Mouse (Mus musculus) midbrain, postnatal 0 days (tissue): ENCODE results near the gene Mfn1. TPM values are rescaled to one million over a fixed set of nuclear protein-coding genes. Genes with fewer than 3 reads are reported as not detected.

Experiments
- ATAC-seq: fragments of 200-750 bp; cut with Nextera tagmentation; 2 replicates; pipeline ENCODE4 v1.8.0; 2017; ENCODE audit warnings: moderate number of reproducible peaks, mild to moderate bottlenecking, moderate TSS enrichment, moderate library complexity; ENCODE audit not compliant: low FRiP score
- DNase-seq: peaks from one replicate; pipeline ENCODE4 v3.0.0-alpha.2; 2015; ENCODE audit warnings: low spot score
- H3K27ac ChIP-seq: fragments of 300-500 bp; sonication (generic); 2 replicates; pipeline ENCODE4 v1.5.1; 2014; ENCODE audit warnings: low read depth, mild to moderate bottlenecking, low read length, mixed read lengths
- H3K27me3 ChIP-seq: fragments of 300-500 bp; sonication (generic); 2 replicates; pipeline ENCODE4 v1.6.1; 2014; ENCODE audit warnings: low read length, control low read depth, mixed read lengths; ENCODE audit not compliant: insufficient read depth
- H3K36me3 ChIP-seq: fragments of 300-500 bp; sonication (generic); 2 replicates; pipeline ENCODE4 v1.6.1; 2014; ENCODE audit warnings: low read length, control low read depth, mixed read lengths; ENCODE audit not compliant: insufficient read depth
- H3K4me1 ChIP-seq: fragments of 300-500 bp; sonication (generic); 2 replicates; pipeline ENCODE4 v1.6.1; 2014; ENCODE audit warnings: mild to moderate bottlenecking, control low read depth, antibody characterized with exemption, low read length, mixed read lengths; ENCODE audit not compliant: insufficient read depth
- H3K4me2 ChIP-seq: fragments of 300-500 bp; sonication (generic); 2 replicates; pipeline ENCODE4 v1.6.1; 2014; ENCODE audit warnings: low read depth, mild to moderate bottlenecking, low read length, mixed read lengths; ENCODE audit not compliant: poor library complexity, severe bottlenecking
- H3K4me3 ChIP-seq: fragments of 300-500 bp; sonication (generic); 2 replicates; pipeline ENCODE4 v1.5.1; 2014; ENCODE audit warnings: low read depth, mild to moderate bottlenecking, low read length, moderate library complexity
- H3K9ac ChIP-seq: fragments of 300-500 bp; sonication (generic); replicated peaks from 2 replicates; pipeline ENCODE4 v1.6.1; 2014; ENCODE audit warnings: mild to moderate bottlenecking, low read length, moderate library complexity, mixed read lengths; ENCODE audit not compliant: poor library complexity, severe bottlenecking
- H3K9me3 ChIP-seq: fragments of 300-500 bp; sonication (generic); 2 replicates; pipeline ENCODE4 v1.6.1; 2016; ENCODE audit warnings: low read length, control low read depth
- CTCF ChIP-seq: IDR thresholded peaks from 2 replicates; pipeline ENCODE4 v1.5.1; 2016; ENCODE audit warnings: antibody characterized with exemption, mild to moderate bottlenecking
- WGBS: fragments of 180-500 bp; shearing (Covaris S2); extraction: QIAGEN DNeasy Blood & Tissue Kit; methylation state at CpG from one replicate; pipeline ENCODE4 v1.1.7; 2014; 5-methylcytosine and 5-hydroxymethylcytosine counted together
- polyA plus RNA-seq: library from polyadenylated mRNA; unstranded; fragments of >200 nt; fragmentation: Nextera tagmentation; extraction: Ambion mirVana; gene quantifications from 2 replicates; pipeline ENCODE4 v1.2.1, GENCODE M21; 2015
- total RNA-seq: library from RNA; depleted of rRNA; stranded (reverse); fragments of >200 nt; gene quantifications from 2 replicates; pipeline ENCODE4 v1.2.3, GENCODE M21; 2014

Mfn1 gene
- total and polyA plus RNA-seq, 2 experiments from 2014 or later: 27.5 to 39.4 TPM

DNA sequence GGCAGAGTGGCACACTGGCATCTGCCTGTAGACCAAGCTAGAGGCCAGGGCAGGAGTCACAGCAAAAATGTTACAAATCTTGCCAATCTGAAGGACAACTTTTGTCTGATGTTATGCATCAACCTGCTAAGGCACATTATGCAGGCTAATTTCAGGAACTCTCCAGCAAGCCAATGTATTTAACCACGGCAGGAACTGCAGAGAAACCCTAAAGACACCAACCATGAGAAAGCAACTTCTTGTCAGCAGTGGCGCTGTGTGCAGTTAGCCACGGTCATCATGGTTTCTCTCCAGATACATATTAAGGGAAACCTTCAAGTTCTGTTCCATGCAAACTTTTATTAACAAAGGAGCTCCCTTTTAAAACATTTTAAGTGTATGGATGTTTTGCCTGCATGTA is 52.6 kb downstream of the Mfn1 start:
- Histone ChIP-seq H3K4me1 (no peaks in the 10 kb centered on the region), H3K27ac (no peak overlapping the region), H3K9me3 (no peaks in the 10 kb centered on the region), H3K4me3 (no peak overlapping the region), H3K36me3 (peaks cover 30% of the 10 kb centered on the region; the same call in 1 of the 2 replicates), H3K4me2 (no peak overlapping the region), H3K9ac (no peak overlapping the region), H3K27me3 (no peaks in the 10 kb centered on the region)
- DNase-seq (no peak), ATAC-seq (no peak)
- WGBS: 95% methylated on average over 3 of the region's 3 CpGs
- TF ChIP-seq CTCF: no peak

DNA sequence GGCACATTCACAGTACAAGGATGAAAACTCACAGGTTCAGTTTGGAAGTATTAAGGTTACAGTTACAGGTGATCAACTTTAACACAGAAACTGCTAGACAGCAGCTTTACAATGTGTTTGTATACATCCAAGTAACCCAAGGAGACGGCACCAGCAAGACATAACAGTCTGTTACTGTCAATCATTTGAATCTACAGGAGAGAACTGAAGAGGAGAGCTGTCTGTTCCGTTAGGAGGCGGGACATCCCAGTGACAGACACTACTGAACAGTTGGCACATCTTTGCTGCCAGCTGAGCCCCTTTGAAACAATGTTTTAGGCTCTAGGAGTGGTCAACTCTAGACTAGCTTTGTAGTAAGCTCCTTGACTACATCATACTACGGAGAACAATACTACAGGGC is 54.2 kb downstream of the Mfn1 start:
- Histone ChIP-seq H3K27ac (no peak overlapping the region), H3K4me1 (no peaks in the 10 kb centered on the region), H3K9ac (no peak overlapping the region), H3K4me2 (no peak overlapping the region), H3K27me3 (no peaks in the 10 kb centered on the region), H3K4me3 (no peak overlapping the region), H3K36me3 (peaks cover 33% of the 10 kb centered on the region), H3K9me3 (no peaks in the 10 kb centered on the region)
- TF ChIP-seq CTCF: no peak
- ATAC-seq (no peak), DNase-seq (no peak)
- 92% methylated on average over 4 of the region's 4 CpGs for WGBS

DNA sequence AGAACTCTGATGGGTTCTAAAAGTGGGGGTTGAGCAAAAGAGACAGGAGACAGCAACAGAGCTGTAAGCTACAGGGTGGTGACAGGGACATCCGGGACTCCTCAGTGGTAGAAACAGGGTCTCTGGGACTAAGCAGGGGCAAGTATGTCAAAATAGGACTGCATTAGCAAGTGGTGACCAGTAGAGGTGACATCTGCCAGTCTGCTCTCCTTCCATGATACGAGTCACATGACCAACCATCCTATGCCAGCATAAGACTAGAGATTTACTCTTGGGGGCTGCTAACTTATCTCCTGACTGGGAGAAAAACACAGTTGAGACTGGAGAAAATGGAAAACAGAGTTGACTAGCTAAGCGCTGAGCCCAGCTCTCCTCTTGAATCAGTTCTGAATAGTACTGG is 57.0 kb downstream of the Mfn1 start:
- TF ChIP-seq CTCF: no peak
- no peak overlapping the region for H3K4me2 ChIP-seq
- no peaks in the 10 kb centered on the region for H3K9me3 ChIP-seq
- H3K27me3 ChIP-seq: no peaks in the 10 kb centered on the region
- H3K36me3 ChIP-seq: peaks cover 49% of the 10 kb centered on the region
- 89% methylated on average over 3 of the region's 3 CpGs for WGBS
- no peaks in the 10 kb centered on the region for H3K4me1 ChIP-seq
- DNase-seq (no peak), ATAC-seq (no peak)
- H3K27ac ChIP-seq: no peak overlapping the region
- H3K9ac ChIP-seq: no peak overlapping the region
- H3K4me3 ChIP-seq: no peak overlapping the region

DNA sequence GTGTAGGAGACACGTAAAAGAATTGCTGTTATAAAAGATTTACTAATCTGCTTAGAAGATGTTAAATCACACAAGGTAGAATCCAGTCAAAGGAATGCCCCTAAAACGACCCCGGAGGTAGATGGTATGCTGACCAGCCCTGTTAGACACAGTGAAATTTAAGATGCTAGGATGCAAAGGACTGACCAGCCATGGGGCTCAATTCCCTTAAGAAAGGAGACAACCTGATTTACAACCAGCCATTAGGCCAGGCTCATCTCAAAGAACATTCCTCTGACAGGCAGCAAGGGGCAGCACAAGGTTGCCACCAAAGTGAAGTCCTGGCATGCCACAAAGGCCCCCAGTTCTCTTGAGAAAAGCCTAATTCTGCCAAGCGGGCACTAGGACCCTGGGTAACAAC is 65.8 kb downstream of the Mfn1 start:
- Histone ChIP-seq H3K27ac (no peak overlapping the region), H3K36me3 (peaks cover 20% of the 10 kb centered on the region), H3K4me3 (no peak overlapping the region), H3K4me1 (no peaks in the 10 kb centered on the region), H3K9ac (no peak overlapping the region), H3K27me3 (no peaks in the 10 kb centered on the region), H3K9me3 (no peaks in the 10 kb centered on the region), H3K4me2 (no peak overlapping the region)
- TF ChIP-seq CTCF: no peak
- ATAC-seq: no peak
- no peak for DNase-seq
- 92% methylated on average over 4 of the region's 4 CpGs for WGBS

DNA sequence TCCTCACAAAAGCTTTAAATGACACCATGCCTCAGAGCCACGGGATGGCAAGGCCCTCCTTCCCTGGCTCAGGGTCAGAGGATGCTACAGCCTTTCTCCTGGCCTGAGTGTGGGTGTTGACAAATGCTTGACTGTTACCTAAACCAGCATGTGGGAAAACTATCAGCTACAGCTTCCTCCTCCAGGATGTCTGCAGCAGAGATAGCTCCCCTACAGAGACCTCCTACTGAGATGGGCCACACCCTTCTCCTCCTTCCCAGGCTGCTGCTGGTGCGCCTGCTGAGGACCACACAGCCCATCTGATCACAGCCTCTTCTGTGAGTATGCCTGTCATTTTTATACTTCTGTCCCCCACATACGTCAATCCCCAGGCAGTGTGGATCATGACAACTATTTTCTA is 70.1 kb downstream of the Mfn1 start:
- ATAC-seq (no peak), DNase-seq (no peak)
- WGBS: 67% methylated on average over 3 of the region's 3 CpGs
- Histone ChIP-seq H3K27ac (no peak overlapping the region), H3K4me2 (no peak overlapping the region), H3K4me3 (no peak overlapping the region), H3K9me3 (no peaks in the 10 kb centered on the region), H3K4me1 (no peaks in the 10 kb centered on the region), H3K9ac (no peak overlapping the region), H3K36me3 (peaks cover 12% of the 10 kb centered on the region), H3K27me3 (no peaks in the 10 kb centered on the region)
- no peak for TF ChIP-seq CTCF

DNA sequence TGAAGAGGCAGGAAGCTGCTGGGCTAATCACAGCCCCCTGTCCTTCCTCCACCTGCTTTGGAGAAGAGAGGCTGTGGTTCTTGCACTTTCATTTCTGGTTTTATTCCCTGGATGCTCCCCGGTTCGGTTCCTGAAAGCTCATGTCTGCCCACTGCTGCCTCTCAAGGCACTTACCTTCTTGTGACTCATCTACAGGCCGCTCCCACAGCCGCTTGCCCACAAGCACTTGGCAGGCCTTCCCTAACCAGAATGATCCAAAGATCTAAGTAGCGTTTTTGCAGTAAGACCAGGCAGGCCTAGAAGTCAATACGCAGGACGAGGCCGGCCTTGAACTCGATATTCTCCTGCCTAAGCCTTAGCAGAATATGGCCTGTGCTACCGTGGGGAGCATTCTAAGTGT is 71.8 kb downstream of the Mfn1 start:
- no peak overlapping the region for H3K9ac ChIP-seq
- H3K4me2 ChIP-seq: no peak overlapping the region
- no peaks in the 10 kb centered on the region for H3K4me1 ChIP-seq
- no peaks in the 10 kb centered on the region for H3K27me3 ChIP-seq
- ATAC-seq: no peak
- no peak for TF ChIP-seq CTCF
- H3K27ac ChIP-seq: no peak overlapping the region
- DNase-seq: no peak
- H3K4me3 ChIP-seq: no peak overlapping the region
- peaks cover 6% of the 10 kb centered on the region for H3K36me3 ChIP-seq
- no peaks in the 10 kb centered on the region for H3K9me3 ChIP-seq
- WGBS: 93% methylated on average over 10 of the region's 10 CpGs
